Mouse (Mus musculus) megakaryocyte progenitor cell, adult 5-6 weeks (primary cell): ENCODE data around the gene Pmpcb. TPM values are rescaled to one million over a fixed set of nuclear protein-coding genes. Genes with fewer than 3 reads are reported as not detected.
"Not testable (repeated sequence)": the region's sequence is repeated elsewhere in the genome, so short reads cannot be mapped to it uniquely, and the experiment has no call there.

Experiments used
- ATAC-seq: replicated peaks from 2 replicates; pipeline ENCODE4 v1.8.0; 2016; ENCODE audit warnings: mild to moderate bottlenecking, moderate TSS enrichment, inconsistent platforms; ENCODE audit not compliant: poor library complexity
- total RNA-seq, 2 experiments: library from RNA; stranded (forward) in 1 of 2; stranded (reverse) in 1 of 2; fragments of 157-497, 149-512 nt in 1 of 2; fragments of 200-1000 nt in 1 of 2; gene quantifications; 2 replicates each; pipeline versions ENCODE4 v1.2.3 to v1.2.4; 2015 to 2017

Gene Pmpcb
- total RNA-seq (2015) (92.4 and 109 TPM in 2 replicates), total RNA-seq (2017) (96.1 and 115 TPM in 2 replicates)

GRCm38 (mm10) chr5:21736956-21737585, at the start of gene Pmpcb:
Gene Pmpcb, plus strand, starts transcription at chr5:21737141.
- ATAC-seq: peak; percentile 92

- no peak for ATAC-seq
These were observed 44.7 kb upstream of the Pmpcb start for GRCm38 (mm10) chr5:21692230-21692629.

DNA sequence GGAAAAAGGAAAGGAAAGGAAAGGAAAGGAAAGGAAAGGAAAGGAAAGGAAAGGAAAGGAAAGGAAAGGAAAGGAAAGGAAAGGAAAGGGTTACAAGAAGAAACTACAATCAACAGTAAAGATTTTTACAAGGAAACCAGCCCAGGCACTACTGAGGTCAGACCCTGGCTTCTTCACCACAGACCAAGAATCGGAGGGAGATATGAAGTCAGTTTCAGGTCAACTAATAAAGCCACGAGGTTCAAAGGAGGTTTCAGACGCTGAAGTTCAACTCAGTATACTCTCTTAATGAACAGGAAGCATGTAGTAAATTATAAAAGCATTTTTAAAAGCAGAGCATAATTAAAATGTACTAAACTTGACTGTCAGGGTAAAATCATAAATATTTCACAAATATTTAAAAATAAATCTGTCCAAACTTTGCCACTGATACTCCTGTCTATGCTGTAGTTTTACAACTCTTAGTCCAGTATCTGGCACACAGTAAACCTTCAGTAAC, 43.5 kb upstream of the Pmpcb start:
- no peak for ATAC-seq

DNA sequence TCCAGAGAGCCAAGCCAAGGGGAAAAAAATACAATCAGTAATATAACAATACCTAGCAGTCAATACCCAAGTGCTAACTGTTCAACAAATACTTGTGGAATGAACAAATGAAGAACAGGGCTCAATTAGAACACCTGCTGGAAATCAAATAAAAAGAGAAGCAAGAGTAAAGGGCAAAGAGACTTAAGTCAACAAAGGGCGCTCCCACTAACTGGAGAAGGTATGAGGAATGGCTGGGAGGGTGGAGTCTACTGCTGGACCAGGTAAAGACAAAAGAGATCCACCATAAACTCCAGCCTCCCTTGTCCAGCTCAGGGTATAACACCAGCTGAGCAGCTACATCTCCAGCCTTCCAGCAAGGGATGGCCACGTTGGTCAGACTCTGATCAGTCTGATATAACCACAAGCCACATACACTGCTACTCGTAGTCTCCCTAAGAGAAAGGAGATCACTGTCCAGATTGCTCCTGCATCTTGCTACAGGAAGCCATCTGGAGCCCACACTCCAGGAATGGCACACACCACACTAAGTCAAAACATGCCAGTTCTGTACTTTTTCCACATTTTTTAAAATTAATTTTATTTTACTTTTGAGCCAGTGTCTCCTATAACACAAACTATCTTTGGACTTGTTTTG, 42.0 kb upstream of the Pmpcb start:
- no peak for ATAC-seq

DNA sequence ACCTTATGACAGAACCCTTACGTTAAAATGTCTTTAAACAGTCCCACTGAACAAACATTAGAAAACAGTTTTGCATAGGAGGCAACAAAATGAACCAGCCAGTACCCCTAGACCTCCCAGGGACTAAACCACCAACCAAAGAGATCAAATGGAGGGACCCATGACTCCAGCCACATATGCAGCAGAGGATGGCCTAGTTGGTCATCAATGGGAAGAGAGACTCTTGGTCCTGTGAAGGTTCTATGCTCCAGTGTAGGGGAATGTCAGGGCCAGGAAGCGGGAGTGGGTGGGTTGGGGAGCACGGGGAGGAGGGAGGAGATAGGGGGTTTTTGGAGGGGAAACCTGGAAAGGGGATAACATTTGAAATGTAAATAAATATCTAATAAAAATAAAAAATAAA, 37.4 kb upstream of the Pmpcb start:
- not testable (repeated sequence) for ATAC-seq

DNA sequence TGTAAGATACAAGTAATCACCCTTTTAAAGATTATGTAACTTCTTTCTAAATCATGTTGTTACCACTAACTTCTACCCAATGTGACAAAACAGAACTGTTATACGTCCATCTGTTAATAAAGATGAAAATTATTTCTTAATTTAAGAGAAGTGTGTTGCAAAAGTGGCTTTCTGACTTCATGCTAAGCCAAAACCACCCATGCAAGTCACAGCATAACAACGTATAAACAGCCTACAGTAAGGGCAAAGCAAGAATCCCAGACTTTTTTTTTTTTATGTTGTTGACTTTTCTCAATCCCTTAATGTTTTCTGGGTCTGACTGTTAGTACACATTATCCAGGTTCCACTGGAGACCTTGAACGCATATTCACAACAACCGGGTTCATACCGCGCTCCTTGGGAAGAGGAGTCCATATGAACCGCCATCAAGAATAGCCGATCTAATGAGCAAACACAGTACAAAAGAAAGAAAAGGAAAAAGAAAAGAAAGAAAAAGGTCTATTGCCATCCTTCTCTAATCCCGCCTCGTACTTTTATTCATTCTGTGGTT, 36.6 kb upstream of the Pmpcb start:
- ATAC-seq: no peak

DNA sequence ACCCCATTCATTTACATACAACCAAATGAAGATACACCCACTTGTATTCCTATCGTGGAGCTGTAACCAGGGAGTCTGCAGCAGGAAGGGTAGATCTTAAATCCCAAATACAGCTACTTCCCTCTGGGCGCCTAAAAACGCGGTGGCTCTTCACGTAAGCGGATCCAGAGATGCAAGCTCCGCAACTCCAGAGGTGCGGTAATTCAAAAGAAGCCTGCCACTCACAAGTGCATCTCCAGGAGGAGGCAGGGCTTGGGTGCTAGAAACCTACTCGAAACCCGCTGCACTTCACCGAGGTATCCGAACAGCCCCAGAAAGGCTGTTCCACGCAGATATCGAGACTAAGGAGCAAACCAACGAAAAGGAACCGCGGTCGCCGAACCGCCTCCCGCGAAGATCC, 36.0 kb upstream of the Pmpcb start:
- peak; percentile 49 for ATAC-seq

DNA sequence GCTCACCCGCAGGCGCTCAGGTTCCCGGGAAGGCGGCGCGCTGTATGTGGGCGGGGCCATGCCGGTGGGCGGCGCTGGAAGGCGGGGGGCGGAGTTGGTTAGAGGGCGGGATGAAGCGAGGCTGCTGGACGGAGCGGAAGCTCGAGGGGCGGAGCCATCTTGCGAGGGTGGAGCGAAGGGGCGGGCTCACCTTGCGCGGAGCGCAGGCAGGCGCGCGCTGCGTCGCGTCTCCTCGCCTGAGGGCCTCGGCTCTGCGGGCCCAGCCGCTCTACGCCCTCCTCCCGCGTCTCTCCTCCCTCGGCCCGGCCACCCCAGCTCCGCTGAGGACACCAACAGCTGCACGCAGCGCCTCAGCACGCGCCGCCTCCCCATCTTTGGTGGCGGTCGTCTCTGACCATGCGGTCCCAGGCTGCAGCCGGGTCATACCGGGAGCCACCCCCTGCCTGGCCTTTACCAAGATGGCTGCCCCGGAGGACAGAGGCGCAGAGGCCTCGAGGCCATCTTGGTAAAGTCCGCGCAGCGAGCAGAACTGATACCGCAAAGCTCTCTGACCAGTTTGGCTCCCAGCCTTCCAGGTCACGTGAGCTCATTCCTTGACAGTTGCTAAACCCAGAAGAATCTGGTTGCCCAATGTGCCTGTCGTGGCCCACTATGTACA, 35.5 kb upstream of the Pmpcb start, which contains the start of gene Napepld:
Napepld (minus strand) TSS at position 46 of the 658 bp plus-strand sequence.
- ATAC-seq: peak; percentile 87

DNA sequence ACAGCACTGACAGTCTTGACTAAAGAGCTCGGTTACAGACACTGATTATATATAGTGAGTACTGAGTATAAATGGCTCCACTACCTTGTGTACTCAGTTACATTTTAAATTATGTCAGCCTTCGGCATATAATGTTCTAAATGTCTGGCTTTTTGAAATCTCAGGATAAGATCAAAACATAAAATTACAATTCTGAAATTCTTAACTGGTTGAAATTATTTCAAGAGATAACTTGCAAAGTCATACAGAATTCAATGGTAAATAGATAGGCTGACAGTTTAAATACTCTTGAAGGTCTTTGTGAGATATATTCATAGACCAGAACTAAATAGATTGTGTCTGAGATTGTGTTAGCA, 35.0 kb upstream of the Pmpcb start:
- no peak for ATAC-seq

- ATAC-seq: no peak
These were observed 34.0 kb upstream of the Pmpcb start for GRCm38 (mm10) chr5:21702873-21703475.

DNA sequence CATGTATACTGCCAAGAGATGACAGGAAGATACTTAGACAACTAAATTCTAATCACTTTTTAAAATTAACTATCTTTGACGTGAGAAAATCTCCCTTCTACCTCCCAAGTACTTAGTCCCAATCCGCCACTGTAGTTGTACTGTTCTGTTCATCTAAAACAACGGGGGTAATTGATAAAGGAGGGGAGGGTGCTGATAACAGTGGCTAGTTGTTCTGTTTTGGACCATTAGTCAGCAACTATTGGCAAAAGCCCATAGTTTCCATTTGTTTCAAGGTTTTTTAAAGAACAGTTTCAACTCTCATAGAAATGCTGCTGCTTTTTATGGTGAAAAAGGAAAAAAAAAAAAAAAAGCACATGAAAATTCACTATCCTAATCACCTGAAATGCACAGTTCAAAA, 33.2 kb upstream of the Pmpcb start:
- ATAC-seq: no peak

- no peak for ATAC-seq
These were observed 30.4 kb upstream of the Pmpcb start for GRCm38 (mm10) chr5:21706546-21706945.

DNA sequence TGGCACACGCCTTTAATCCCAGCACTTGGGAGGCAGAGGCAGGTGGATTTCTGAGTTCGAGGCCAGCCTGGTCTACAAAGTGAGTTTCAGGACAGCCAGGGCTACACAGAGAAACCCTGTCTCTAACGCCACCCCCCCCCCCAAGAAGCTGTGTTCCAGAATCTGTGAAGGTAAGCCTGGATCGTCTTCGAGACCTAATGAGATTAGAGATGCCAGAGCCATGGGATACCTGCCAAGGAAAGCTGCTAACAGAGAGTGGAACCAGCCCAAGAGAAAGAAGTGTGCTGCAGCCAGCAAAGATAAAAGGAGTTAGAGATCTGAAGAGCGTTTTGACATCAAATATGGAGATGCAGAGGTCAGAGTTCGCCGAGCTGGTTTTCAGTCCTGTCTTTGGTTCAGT, 28.9 kb upstream of the Pmpcb start:
- not testable (repeated sequence) for ATAC-seq

DNA sequence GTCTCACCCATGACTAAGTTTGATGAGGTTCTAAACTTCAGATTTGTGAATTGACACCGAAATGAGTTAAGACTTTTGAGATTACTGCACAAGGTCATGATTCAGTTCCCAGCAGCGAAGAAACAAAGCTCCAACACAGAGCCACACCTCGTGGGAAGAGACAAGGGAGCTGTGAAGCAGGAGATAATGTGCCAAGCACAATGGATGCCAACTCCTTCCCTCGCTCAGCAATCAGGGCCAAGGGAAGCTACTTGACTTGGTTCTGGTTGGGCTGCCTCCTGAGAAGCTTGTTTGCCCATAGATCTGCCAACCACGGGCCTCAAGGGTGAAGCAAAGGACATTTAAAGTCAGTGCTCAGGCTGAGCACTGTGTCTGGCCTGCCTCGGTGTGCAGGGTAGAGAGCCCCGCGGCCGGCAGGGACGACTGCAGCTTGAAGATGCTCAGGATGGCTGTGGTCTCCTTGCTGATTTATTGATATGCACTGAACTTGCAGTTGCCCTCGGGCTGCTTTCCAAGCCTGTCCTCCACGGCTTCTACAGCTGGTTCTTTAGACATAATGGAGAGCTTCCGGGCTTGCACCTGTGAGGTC, 24.7 kb upstream of the Pmpcb start:
- ATAC-seq: no peak

- peak; percentile 38 for ATAC-seq
These were observed 22.5 kb upstream of the Pmpcb start for GRCm38 (mm10) chr5:21714447-21714846.

DNA sequence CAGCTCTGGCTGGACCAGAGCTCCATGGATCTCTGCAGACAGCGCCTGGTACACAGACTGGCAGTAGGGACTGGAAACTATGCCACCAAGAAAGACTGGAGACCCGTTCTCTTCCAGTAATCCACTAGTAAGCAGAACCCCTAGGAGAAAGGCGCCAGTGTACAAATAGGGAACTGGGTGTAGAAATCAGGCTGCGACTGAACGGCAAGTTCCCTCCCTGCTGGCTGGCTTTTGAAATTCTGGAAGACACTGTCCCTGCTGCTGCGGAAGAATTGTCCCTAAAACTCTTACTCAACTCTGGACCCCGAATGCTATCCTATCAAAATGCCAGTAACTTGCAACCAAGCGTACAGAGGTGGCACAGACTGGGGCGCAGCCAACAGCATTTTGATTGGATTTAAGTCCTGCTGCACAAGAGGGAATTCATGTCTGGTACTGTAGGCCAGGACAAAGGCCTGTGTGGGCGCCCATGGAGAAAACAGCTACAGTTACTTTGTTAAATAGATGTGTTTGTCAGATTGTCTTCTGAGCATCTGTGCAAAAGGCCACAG, 19.7 kb upstream of the Pmpcb start:
- ATAC-seq: peak; percentile 76

GRCm38 (mm10) chr5:21718546-21718945, 18.4 kb upstream of the Pmpcb start:
- ATAC-seq: no peak

- ATAC-seq: no peak
These were observed 17.7 kb upstream of the Pmpcb start for GRCm38 (mm10) chr5:21719209-21719608.

DNA sequence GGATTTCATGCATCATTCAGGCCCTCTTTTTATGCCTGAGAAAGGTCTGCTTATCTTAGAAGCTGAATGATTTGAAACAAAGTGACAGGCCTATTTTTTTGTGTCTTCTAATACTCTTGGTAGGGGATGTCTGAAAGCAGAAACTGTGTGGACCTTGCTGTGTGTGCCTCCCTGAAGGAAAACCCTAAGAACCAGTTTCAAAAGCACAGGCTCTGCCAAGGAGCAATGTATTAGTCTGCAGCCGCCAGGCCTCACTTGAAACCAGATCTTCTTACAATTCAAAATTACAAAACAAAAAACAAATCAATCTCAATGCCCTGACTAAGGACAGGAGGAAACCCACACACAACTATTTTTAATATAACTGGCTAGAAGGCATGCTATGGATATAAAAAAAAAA, 12.5 kb upstream of the Pmpcb start:
- no peak for ATAC-seq

DNA sequence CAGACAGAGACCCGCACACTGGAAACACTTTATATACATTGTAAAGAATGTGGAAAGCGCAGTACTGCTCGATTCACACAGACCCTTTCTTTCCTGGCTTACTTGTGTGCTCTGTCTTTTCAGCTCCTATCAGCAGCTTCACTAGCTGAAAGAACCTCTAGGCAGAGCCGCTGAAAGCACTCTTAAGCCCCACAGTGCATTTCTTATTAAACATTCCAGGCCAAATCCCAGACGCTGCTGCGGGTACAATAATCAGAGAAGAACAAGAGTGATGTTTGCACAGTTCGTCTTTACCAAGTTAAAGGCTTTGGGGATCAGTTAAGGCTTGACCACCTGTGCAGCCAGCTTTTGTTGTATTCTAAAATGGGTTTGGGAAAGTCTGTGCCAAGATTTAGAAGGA, 12.1 kb upstream of the Pmpcb start:
- no peak for ATAC-seq

DNA sequence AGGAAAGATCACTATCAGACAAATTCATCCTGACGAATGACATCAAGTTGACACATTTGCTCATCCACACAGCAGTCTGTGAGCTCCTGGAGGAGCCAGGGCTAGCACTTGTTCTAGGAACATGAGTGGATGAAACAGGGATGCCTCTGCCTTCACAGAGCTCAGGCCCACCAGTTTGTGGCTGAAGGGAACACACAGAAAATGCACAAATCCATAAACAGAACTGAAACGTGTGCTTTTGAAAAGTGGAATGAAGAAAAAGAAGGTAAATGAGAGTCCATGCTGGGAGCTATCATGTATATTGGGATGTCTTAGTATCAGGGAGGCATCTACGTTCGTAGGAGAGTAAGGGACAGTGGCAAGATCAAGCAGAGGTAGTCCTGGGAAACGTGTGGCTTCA, 7.8 kb upstream of the Pmpcb start:
- no peak for ATAC-seq
